Mouse (Mus musculus): ENCODE results near the gene Retsat.

Gene Retsat

DNA sequence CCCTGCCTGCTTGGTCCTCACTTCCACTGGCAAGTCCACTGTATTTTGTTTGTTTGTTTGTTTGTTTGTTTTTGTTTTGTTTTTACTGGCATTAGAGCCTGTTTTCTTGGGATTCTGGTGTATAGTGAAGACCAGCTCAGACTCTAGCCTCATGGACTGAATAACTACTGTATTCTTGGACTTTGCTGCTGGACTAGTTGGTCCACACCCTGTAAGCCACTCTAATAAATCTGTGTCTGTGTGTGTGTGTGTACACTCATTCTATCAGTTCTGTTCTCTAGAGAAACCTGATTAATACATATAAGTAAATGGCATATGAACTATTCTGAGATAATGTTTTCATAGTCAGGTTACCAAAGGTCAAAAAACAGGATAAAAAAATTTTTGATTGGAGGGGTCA is 8.2 kb upstream of the Retsat start:
- DNase-seq = no peak

GRCm38 (mm10) chr6:72593011-72593803 is 5.1 kb upstream of the Retsat start:
- no peak for DNase-seq

GRCm38 (mm10) chr6:72593914-72594313 is 4.4 kb upstream of the Retsat start:
- no peak for DNase-seq

DNA sequence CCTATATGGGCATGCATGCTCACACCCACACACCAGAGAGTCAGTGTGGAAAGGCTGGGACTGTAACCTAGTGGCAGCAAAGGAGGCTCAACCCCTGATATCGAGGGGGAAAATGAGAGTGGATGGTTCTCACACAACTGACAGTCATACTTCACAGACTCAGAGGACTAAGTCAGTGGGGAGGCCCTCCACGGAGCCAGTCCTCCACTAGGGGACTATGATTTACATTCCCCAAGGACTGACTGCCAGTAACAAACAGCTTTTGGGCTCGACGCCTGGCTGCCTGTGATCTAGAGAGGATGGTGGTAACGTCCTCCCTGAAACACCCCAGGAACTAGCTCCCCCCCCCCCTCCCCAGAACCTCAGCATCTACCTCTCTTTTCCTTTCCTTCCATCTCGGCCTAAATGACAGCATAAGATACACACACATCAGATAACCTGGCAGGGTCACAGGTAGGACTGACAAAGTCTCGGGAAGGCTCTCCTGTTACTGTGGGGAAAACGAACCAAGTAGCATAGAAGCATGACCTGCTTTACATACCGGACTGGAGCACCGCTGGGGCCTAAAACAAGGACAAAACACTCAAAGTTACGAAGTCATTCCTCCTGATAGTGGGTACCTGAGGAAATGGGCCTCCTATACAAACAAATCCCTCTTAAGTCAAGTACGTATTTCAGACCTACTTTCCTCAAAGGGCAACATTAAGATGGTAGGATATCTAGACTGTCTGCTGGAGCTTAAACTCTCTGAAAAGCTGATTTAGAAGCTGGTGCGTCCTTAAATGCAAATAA is 996 bp upstream of the Retsat start:
- peak; percentile 16 to 20 for DNase-seq

DNA sequence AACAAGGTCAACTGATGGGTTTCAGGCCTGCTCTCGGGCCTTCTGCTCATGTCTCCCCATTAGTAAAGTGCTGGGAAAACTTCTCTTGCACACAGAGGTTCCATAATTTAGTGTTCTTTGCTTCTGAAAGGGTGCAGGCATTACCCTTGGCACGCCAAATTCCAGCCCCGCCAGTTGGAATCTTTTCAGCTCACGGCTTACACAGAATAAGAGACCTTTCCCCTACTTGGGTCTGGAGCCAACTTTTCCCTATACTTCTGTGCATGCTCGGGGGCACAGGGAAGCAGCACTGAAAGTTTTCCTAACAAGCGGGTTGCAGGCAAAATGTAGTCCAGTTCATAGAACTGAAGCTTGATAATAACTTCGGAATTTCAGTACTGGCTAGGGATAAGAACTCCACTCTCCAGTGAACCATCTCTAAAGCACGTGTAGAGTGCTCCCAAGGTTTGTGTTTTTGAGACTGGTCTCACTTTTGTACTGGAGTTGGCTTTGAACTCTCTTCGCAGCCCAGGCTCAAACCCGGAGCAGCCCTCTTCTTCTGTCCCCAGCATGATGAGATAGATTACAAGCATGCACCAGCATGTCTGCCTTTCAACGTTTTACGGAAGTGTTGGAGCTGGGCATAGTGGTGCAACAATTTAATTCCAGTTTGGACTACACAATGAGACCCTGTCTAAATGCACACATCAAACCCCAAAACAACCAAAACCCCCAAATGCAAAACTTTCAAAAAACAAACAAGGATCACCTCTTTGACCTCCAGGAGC is 699 bp downstream of the Retsat start:
- peak; percentile 57 to 63 for DNase-seq

GRCm38 (mm10) chr6:72600216-72600615 is 1.9 kb downstream of the Retsat start:
- DNase-seq = no peak

DNA sequence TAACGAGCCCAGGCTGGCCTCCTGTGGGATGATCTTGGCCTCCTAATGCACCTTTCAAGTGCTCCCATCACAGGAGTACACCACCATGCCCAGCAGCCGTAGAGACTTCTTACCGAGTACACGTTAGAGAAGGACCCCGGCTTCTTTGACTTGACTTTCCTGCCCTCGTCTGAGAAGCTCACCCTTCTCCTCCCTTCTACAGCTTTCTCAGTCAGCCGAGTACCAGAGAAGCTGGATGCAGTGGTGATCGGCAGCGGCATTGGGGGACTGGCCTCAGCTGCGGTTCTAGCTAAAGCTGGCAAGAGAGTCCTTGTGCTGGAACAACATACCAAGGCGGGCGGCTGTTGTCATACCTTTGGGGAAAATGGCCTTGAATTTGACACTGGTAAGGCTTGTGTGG is 2.5 kb downstream of the Retsat start:
- DNase-seq = no peak

- peak; percentile 87 to 93 for DNase-seq
These were observed 3.5 kb downstream of the Retsat start for GRCm38 (mm10) chr6:72601732-72602131.

GRCm38 (mm10) chr6:72604066-72604465 is 5.8 kb downstream of the Retsat start:
- no peak for DNase-seq

DNA sequence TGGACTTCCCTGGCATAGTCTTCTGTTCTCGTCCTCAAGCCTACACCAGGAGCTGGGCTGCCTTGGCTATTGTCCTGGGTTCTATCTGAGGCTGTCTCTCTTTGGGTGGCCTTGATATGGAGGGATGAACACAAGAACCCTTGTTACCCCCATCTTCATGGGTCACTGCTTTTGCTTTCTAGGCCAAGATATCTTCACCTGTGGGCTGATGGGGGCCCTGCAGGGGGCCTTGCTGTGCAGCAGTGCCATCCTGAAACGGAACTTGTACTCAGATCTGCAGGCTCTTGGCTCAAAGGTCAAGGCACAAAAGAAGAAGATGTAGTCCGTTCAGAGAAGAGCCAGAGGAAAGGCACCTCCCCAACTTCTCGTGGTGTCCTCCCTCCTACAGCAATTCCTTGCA is 8.8 kb downstream of the Retsat start:
- DNase-seq = no peak

GRCm38 (mm10) chr6:72607676-72608075 is 9.4 kb downstream of the Retsat start:
- DNase-seq = no peak

GRCm38 (mm10) chr6:72608662-72609184 is 10.4 kb downstream of the Retsat start:
- no peak for DNase-seq

GRCm38 (mm10) chr6:72610261-72610660 is 12.0 kb downstream of the Retsat start:
- no peak for DNase-seq

DNA sequence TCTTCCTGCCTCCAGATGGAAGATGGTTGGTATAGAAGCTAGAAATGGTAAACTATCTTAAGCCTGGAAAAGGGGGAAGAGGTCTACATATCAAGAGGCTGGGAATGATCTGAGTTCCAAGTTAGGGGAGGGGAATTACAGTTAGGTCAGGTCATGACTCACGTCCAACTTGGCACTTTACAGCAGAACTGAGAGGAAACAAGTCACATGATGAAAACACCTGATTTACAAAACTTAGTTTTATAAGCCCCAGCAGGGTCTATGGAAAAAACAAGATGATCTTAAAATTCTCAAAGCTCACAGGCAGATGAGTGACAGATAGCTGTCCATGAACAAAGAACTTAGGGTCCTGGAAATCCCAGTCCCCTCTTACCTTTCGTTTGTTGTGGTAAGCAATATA is 16.9 kb downstream of the Retsat start:
- DNase-seq = no peak

DNA sequence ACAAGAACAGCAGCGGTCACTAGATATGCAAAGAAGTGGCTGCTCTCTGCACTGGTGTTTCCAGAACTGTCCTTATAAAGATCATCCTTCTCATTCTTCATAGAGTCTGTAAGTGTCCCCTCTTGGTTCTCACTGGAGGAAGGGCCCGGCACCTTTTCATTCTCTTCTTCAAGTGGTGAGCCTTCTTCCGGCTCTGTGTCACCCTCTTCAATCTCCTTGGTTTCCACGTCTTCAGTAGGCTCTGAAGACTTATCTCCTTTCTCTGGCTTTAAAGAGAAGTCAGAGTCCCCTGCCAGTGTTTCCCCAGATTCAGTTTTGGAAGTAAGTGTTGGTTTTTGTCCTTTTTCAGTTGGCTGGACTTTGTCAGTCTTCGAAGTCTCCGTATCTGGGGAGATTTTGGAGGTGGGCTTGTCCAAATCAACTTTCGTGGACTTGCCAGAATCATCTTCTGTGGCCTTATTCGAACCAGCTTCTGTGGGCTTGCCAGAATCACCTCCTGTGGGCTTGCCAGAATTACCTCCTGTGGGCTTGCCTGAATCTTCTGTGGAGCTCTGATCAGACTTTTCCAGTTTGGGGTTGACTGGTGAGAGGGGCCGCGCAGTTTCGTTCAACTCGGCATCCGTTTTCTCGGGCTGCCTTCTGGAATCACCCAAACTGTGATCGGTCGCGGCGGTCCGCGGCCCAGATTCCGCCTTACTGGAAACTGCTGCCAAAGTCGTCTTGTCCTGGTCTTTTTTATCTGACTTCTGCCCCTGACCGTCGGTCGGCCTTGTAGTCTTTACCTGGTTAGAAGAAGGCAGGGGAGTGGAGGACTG is 17.5 kb downstream of the Retsat start:
- DNase-seq = peak in 1 of 2 experiments; percentile 34

GRCm38 (mm10) chr6:72616643-72617288 is 18.5 kb downstream of the Retsat start, which contains the start of gene Tgoln1:
TSS of gene Tgoln1 (minus strand) at chr6:72617000.
- peak; percentile 94 to 95 for DNase-seq

- no peak for DNase-seq
These were observed 21.7 kb downstream of the Retsat start for GRCm38 (mm10) chr6:72619734-72620532.

- no peak for DNase-seq
These were observed 22.6 kb downstream of the Retsat start for GRCm38 (mm10) chr6:72620920-72621319.

GRCm38 (mm10) chr6:72622917-72623316 is 24.6 kb downstream of the Retsat start:
- DNase-seq = no peak

DNA sequence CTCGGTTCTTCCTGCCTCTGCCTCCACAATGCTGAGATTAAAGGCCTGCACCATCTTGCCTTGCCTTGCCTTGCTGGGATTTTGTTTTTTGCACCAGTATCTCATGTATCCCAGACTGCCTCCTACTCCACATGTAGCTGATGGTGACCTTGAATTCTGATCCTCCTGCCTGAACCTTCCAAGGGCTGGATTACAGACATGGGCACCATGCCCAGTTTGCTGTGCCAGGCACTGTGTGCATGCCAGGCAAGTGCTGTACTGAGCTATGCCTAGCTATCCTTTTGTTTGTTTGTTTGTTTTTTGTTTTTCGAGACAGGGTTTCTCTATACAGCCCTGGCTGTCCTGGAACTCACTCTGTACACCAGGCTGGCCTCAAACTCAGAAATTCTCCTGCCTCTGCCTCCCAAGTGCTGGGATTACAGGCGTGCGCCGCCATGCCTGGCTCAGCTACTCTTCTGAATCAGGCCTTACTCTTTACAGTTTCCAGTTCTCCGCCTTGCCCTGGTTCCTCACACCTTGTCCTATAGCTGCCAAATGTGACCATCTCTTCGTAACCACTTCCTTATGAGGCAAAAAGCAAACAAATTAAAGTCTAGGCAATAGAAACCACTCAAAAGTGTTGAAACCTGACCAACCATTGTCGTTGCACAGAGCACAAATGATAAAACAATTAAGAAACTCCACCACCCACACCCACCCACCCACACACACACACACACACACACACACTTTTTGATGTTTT is 25.6 kb downstream of the Retsat start:
- DNase-seq = peak; percentile 58 to 62

Measured in cerebellum, postnatal 14 days (tissue).